Mouse (Mus musculus): Measurements from ENCODE around the gene Mapkbp1. TPM values are rescaled to one million over a fixed set of nuclear protein-coding genes. Genes with fewer than 3 reads are reported as not detected.

The Mapkbp1 gene
- total and polyA plus RNA-seq, 2 experiments from 2014 or later, result 7.4 to 64.6 TPM

DNA sequence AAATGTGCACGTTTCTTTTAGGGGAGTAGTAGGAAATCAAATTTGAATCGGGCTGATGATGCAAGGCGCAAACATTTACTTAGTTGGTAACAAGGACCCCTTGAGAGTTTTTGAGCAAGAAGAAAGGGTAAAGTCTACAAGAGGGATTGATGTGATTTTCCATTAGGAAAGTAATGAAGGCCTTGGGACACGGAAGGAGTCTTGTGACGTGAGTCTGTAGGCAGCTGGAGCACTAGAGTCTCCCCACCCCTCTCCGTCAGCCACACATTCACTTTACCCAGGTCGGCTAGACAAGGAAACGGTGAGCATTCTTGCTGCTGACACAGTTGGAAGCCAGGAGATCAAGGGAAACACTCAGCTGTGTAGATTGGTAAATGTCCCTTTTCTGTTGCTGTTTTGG lies 13.4 kb downstream of the Mapkbp1 start:
- no peak for ATAC-seq (ENCODE audit: low FRiP score)
- WGBS, result 67% methylated on average over 8 of the region's 8 CpGs

DNA sequence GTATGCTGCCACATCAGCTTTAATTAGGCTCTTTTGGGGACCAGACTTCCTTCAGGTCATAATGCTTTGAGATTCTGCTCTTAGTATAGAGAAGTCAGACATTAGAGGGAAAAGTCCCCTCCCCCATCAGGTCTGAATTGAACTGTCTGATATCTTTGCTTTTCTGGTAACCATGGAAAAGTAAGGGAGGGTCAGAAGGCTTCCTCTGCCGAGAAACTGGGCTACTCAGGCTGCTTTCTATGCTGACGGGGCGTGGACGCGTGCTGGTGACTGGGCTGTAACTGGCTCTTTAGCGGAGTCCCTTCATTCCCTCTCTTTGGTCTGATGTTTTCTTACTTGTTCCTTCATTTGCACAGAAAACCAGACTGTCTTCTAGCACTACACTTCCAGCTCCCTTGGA lies 13.9 kb downstream of the Mapkbp1 start:
- WGBS, result 71% methylated on average over 6 of the region's 6 CpGs

More for the DNA sequence above, 13.4 kb downstream of the Mapkbp1 start:
- H3K9ac ChIP-seq (replicated peaks; ENCODE audit: low read length, poor library complexity, severe bottlenecking), result no peak overlapping the region
- no peaks in the 10 kb centered on the region for H3K9me3 ChIP-seq (ENCODE audit: low read length)
- no peaks in the 10 kb centered on the region for H3K27me3 ChIP-seq (ENCODE audit: insufficient read depth, low read length)
- no peak overlapping the region for H3K4me2 ChIP-seq (ENCODE audit: low read depth, low read length, poor library complexity, severe bottlenecking)
- no peaks in the 10 kb centered on the region for H3K4me1 ChIP-seq (ENCODE audit: insufficient read depth, low read length)
- H3K27ac ChIP-seq (ENCODE audit: low read depth, low read length), result no peak overlapping the region
- DNase-seq (ENCODE audit: low spot score), result no peak
- no peak for TF ChIP-seq CTCF (IDR thresholded peaks at IDR 0.05)
- peaks cover 7% of the 10 kb centered on the region; the same call in 1 of the 2 replicates for H3K36me3 ChIP-seq (ENCODE audit: insufficient read depth, low read length)
- H3K4me3 ChIP-seq (ENCODE audit: low read depth, low read length), result no peak overlapping the region

DNA sequence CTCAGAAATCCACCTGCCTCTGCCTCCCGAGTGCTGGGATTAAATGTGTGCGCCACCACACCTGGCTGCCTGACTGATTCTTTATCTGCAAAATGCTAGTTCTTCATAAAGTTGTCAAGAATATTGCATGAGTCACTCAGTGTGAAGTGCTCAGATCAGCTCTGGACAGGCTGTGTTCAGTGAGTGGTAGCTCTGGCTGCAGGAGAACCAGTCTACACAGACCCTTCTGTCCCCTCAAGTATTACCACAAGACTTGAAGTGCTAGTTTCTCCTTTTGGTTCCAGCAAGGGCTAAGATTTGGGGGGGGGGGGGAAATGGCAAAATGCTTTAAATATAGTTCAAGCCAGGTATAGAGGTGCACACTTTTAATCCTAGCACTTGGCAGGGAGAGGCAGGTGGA lies 14.9 kb downstream of the Mapkbp1 start:
- Histone ChIP-seq H3K36me3 (ENCODE audit: insufficient read depth, low read length) (no peaks in the 10 kb centered on the region; the same call in 1 of the 2 replicates), H3K27ac (ENCODE audit: low read depth, low read length) (no peak overlapping the region), H3K4me2 (ENCODE audit: low read depth, low read length, poor library complexity, severe bottlenecking) (no peak overlapping the region), H3K9ac (replicated peaks; ENCODE audit: low read length, poor library complexity, severe bottlenecking) (no peak overlapping the region), H3K4me3 (ENCODE audit: low read depth, low read length) (no peak overlapping the region), H3K4me1 (ENCODE audit: insufficient read depth, low read length) (no peaks in the 10 kb centered on the region), H3K9me3 (ENCODE audit: low read length) (no peaks in the 10 kb centered on the region), H3K27me3 (ENCODE audit: insufficient read depth, low read length) (no peaks in the 10 kb centered on the region)
- 98% methylated on average over 2 of the region's 2 CpGs for WGBS
- no peak for DNase-seq (ENCODE audit: low spot score)
- no peak for ATAC-seq (ENCODE audit: low FRiP score)
- TF ChIP-seq CTCF (IDR thresholded peaks at IDR 0.05), result no peak

More for the DNA sequence above, 13.9 kb downstream of the Mapkbp1 start:
- H3K9ac ChIP-seq (replicated peaks; ENCODE audit: low read length, poor library complexity, severe bottlenecking), result no peak overlapping the region
- DNase-seq (ENCODE audit: low spot score), result no peak
- H3K4me3 ChIP-seq (ENCODE audit: low read depth, low read length), result no peak overlapping the region
- no peaks in the 10 kb centered on the region for H3K4me1 ChIP-seq (ENCODE audit: insufficient read depth, low read length)
- H3K27ac ChIP-seq (ENCODE audit: low read depth, low read length), result no peak overlapping the region
- ATAC-seq (ENCODE audit: low FRiP score), result no peak
- no peaks in the 10 kb centered on the region for H3K9me3 ChIP-seq (ENCODE audit: low read length)
- peaks cover 7% of the 10 kb centered on the region; the same call in 1 of the 2 replicates for H3K36me3 ChIP-seq (ENCODE audit: insufficient read depth, low read length)
- no peaks in the 10 kb centered on the region for H3K27me3 ChIP-seq (ENCODE audit: insufficient read depth, low read length)
- no peak overlapping the region for H3K4me2 ChIP-seq (ENCODE audit: low read depth, low read length, poor library complexity, severe bottlenecking)
- no peak for TF ChIP-seq CTCF (IDR thresholded peaks at IDR 0.05)

DNA sequence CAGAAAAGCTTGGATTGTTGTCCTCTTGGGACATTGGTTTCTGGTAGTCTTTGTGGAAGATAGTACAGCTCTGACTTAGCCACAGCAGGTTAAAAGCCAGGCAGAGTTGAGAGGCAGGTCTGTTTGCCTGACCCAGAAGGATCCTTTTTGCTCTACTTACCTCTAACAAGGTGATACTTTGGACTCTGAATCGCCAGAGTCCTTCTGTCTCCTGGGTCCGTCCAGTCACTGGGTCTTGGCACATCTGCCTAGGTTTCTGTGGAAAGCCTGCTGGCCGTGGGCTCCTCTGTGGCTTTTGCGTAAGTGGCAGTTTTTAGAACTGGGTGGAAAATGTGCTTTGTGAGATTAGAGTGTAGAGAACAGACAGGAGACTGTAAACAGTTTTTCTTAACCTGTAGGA lies 16.5 kb downstream of the Mapkbp1 start:
- no peak overlapping the region for H3K4me2 ChIP-seq (ENCODE audit: low read depth, low read length, poor library complexity, severe bottlenecking)
- DNase-seq (ENCODE audit: low spot score) (no peak), ATAC-seq (ENCODE audit: low FRiP score) (no peak)
- H3K27ac ChIP-seq (ENCODE audit: low read depth, low read length), result no peak overlapping the region
- H3K4me3 ChIP-seq (ENCODE audit: low read depth, low read length), result no peak overlapping the region
- no peaks in the 10 kb centered on the region for H3K9me3 ChIP-seq (ENCODE audit: low read length)
- no peaks in the 10 kb centered on the region; the same call in 1 of the 2 replicates for H3K36me3 ChIP-seq (ENCODE audit: insufficient read depth, low read length)
- H3K27me3 ChIP-seq (ENCODE audit: insufficient read depth, low read length), result no peaks in the 10 kb centered on the region
- TF ChIP-seq CTCF (IDR thresholded peaks at IDR 0.05), result no peak
- 97% methylated on average over 4 of the region's 4 CpGs for WGBS
- H3K9ac ChIP-seq (replicated peaks; ENCODE audit: low read length, poor library complexity, severe bottlenecking), result no peak overlapping the region
- no peaks in the 10 kb centered on the region for H3K4me1 ChIP-seq (ENCODE audit: insufficient read depth, low read length)

DNA sequence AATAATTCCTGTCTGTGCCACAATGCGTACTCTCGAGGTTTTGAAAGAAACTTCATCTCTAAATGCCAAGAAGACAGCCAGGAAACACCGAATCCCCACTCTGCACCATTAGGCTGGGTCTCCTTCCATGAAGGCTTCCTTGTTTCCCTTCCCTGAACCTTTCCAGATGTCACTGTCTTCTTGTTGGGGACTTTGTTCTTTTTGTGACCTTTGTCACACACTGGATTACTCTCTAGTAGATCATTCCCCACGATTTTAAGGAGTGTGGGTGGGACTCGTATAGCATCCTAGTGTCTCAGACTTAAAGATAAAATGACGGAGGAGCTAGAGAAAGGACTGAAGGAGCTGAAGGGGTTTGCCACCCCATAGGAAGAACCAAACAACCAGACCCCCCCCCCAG lies 18.4 kb downstream of the Mapkbp1 start:
- TF ChIP-seq CTCF (IDR thresholded peaks at IDR 0.05), result no peak
- ATAC-seq (ENCODE audit: low FRiP score), result no peak
- Histone ChIP-seq H3K27ac (ENCODE audit: low read depth, low read length) (no peak overlapping the region), H3K4me3 (ENCODE audit: low read depth, low read length) (no peak overlapping the region), H3K9ac (replicated peaks; ENCODE audit: low read length, poor library complexity, severe bottlenecking) (no peak overlapping the region), H3K9me3 (ENCODE audit: low read length) (no peaks in the 10 kb centered on the region), H3K27me3 (ENCODE audit: insufficient read depth, low read length) (no peaks in the 10 kb centered on the region), H3K4me2 (ENCODE audit: low read depth, low read length, poor library complexity, severe bottlenecking) (no peak overlapping the region), H3K36me3 (ENCODE audit: insufficient read depth, low read length) (no peaks in the 10 kb centered on the region; the same call in 1 of the 2 replicates), H3K4me1 (ENCODE audit: insufficient read depth, low read length) (no peaks in the 10 kb centered on the region)
- no peak for DNase-seq (ENCODE audit: low spot score)
- WGBS, result 82% methylated on average over 6 of the region's 6 CpGs

DNA sequence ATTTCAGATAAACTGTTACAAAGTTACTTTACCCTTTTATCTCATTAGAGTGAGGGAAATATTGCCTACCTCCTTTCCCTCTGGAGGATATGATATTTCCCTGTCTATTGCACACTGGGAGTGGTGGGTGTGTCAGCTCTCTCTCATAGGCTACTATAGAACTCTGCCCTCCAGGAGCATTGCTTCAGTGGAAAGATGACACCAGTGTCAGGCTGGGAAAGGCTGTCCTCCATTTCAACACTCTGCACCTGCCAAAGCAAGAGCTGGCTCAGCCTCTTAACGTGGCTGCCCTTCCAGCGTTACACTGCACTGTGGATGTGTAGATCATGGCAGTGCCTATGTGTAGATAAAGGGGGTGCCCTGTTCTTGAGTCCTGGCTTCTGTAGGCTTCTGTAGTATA lies 19.9 kb downstream of the Mapkbp1 start:
- H3K4me1 ChIP-seq (ENCODE audit: insufficient read depth, low read length), result no peaks in the 10 kb centered on the region
- no peaks in the 10 kb centered on the region for H3K9me3 ChIP-seq (ENCODE audit: low read length)
- no peak for ATAC-seq (ENCODE audit: low FRiP score)
- 94% methylated on average over 2 of the region's 2 CpGs for WGBS
- TF ChIP-seq CTCF (IDR thresholded peaks at IDR 0.05), result no peak
- no peaks in the 10 kb centered on the region for H3K36me3 ChIP-seq (ENCODE audit: insufficient read depth, low read length)
- no peaks in the 10 kb centered on the region for H3K27me3 ChIP-seq (ENCODE audit: insufficient read depth, low read length)
- no peak for DNase-seq (ENCODE audit: low spot score)
- H3K4me2 ChIP-seq (ENCODE audit: low read depth, low read length, poor library complexity, severe bottlenecking), result no peak overlapping the region
- H3K9ac ChIP-seq (replicated peaks; ENCODE audit: low read length, poor library complexity, severe bottlenecking), result no peak overlapping the region
- H3K4me3 ChIP-seq (ENCODE audit: low read depth, low read length), result no peak overlapping the region
- no peak overlapping the region for H3K27ac ChIP-seq (ENCODE audit: low read depth, low read length)
